Mouse (Mus musculus): ENCODE measurements around the gene Gm20388. TPM values are rescaled to one million over a fixed set of nuclear protein-coding genes. Genes with fewer than 3 reads are reported as not detected.

Gene Gm20388
- total RNA-seq, 2 experiments from 2014 or later: 18.5 to 23.8 TPM

GRCm38 (mm10) chr8:120111382-120111781, 200.7 kb downstream of the Gm20388 start:
- no peak for ATAC-seq (replicated peaks; ENCODE audit: poor library complexity, severe bottlenecking)

DNA sequence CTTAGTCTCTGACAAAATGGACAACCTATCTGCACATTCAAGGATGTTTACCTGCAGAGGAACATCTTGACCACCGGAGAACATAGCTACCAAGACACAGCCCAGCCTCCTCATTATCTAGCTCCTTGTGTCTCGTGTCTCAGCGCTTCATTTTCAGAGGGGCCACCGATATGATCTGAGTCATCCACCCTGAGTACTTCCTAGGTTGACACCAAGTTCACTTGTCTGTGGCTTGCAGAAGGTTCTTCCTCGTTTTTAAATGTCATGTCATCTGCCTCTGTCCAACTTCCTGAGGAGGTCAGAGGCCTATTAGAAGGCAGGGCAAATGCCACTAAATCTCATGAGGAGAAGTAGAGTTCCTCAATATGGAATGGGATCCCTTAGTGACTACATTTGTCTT, 201.9 kb downstream of the Gm20388 start:
- peak; percentile 50 for ATAC-seq (replicated peaks; ENCODE audit: poor library complexity, severe bottlenecking)

GRCm38 (mm10) chr8:120113306-120113705, 202.7 kb downstream of the Gm20388 start:
- ATAC-seq (replicated peaks; ENCODE audit: poor library complexity, severe bottlenecking): no peak

- ATAC-seq (replicated peaks; ENCODE audit: poor library complexity, severe bottlenecking): peak; percentile 76
Measured at GRCm38 (mm10) chr8:120113758-120114255, 203.2 kb downstream of the Gm20388 start, which contains the start of gene 6430548M08Rik. TSS of gene 6430548M08Rik (plus strand) at chr8:120114152.

DNA sequence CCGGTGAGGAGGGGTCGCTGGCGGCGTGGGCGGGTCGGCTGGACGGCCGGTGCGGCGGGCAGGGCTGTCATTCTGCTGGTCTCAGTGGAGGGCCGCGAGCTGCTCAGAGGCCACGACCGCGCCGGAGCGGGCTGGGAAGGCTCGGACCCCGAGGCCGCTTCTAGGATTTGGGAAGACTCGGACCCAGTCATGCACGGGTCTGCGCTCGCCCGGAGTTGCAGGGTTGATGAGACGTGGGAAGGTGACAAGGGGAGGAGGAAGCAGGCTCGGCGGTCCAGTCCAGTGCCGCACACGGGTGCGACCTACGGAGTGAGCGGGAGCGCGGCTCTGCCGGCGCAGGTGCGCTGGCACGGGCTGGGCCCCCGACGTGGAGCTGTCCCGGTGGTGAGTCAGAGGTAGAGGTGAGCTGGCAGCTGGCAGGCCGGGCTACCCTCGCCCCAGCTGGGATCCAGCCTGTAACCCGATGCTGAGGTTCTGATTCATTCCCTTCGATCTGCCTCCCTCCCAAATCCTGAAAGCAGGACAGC, 203.7 kb downstream of the Gm20388 start:
- ATAC-seq (replicated peaks; ENCODE audit: poor library complexity, severe bottlenecking): no peak

- ATAC-seq (replicated peaks; ENCODE audit: poor library complexity, severe bottlenecking): no peak
Measured at GRCm38 (mm10) chr8:120116600-120116999, 206.0 kb downstream of the Gm20388 start.

DNA sequence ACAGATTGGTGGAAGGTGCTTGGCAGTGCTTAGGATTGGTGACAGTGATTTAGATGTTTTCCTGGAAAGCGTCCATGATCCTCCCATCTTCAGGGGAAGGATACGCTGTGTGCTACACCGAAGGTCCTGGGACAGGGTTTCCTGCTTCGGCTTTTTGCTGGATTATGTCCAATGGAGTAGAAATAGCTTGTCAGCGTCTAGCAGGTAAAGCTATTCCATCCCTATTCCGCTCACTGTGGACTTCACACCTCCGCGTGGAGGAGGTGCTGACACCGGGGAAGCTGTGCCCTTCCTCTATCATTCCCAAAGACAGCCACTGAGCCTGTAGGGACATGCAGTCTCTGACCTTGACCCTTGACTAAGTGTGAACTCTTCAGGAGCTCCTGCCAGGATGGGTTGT, 207.5 kb downstream of the Gm20388 start:
- ATAC-seq (replicated peaks; ENCODE audit: poor library complexity, severe bottlenecking): no peak

DNA sequence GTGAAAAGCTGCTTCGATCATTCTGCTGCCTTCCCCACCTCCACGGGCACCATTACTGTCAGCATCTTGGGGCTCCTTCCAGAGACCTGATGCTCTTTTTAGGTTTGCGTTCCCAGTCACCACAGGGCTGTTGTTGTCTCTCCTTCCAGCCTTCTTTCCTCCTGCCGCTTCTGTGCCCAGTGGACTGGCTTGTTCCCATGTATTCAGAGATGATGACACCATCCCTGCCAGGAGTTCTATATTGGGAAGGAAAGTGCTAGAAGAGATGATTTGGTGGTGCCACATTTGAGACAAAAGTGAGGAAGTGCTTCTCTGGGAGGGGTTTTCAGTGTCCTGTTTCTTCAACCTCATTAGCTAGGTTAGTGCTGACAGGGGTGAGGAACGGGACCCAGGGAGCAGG, 208.2 kb downstream of the Gm20388 start:
- no peak for ATAC-seq (replicated peaks; ENCODE audit: poor library complexity, severe bottlenecking)

DNA sequence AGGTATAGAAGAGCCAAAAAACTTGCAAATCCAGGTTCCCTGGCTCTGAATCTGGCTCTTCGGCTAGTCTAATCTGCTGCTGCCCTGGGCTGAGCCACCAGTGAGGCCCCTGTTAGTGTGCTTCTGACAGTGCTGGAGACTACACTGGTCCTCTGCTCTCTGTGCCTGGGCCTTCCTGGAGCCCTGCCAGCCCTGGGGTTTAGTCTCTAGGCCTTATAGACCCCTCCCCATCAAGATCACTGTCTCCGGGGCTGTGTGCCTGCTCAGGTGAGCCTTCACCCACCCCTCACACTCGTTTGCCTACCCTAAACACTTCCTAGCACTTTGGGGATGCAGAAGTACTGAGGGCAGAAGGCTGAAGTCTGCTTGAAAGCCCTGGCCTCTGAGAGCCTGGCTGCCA, 208.8 kb downstream of the Gm20388 start:
- no peak for ATAC-seq (replicated peaks; ENCODE audit: poor library complexity, severe bottlenecking)

- no peak for ATAC-seq (replicated peaks; ENCODE audit: poor library complexity, severe bottlenecking)
Measured at GRCm38 (mm10) chr8:120119931-120120330, 209.3 kb downstream of the Gm20388 start.

DNA sequence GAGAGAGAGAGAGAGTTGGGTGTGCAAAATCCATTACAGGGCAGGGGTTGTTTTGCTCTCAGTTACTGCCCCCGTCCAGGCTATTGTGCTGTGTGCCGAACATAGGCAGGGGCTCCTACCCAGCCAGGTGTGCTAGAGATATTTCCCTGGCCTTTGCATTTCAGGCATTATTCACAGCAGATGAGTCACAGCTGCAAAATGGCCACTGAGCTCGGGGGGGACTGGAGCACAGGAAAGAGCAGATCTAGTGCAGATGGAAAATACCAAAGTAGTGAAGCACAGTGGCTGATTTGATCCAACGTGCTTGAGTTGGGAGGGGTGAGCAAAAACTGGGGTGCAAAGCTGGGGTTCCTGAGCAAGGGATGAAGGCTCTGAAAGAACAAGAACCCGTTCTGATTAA, 210.3 kb downstream of the Gm20388 start:
- ATAC-seq (replicated peaks; ENCODE audit: poor library complexity, severe bottlenecking): no peak

DNA sequence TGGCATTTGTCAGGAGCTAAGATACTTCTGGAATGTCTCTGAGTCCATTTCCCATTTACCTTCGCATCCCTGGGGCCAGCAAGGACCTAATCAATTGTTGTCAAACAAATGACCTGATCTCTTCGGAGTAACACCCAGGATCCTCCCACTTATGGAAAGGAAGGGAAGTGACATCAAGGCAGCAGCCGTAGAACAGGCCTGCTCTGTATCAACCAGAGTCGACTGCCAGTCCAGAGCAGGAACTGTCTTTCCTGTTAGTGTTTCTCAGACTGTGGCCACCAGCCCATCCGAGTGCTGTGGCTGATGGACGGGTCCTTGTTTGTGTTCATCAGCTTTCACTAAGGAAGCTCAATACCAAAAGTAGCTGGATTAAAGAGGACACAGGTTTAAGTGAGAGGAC, 213.6 kb downstream of the Gm20388 start:
- peak; percentile 28; the same call in 1 of the 2 replicates for ATAC-seq (replicated peaks; ENCODE audit: poor library complexity, severe bottlenecking)

GRCm38 (mm10) chr8:120124836-120125389, 214.3 kb downstream of the Gm20388 start:
- ATAC-seq (replicated peaks; ENCODE audit: poor library complexity, severe bottlenecking): no peak

DNA sequence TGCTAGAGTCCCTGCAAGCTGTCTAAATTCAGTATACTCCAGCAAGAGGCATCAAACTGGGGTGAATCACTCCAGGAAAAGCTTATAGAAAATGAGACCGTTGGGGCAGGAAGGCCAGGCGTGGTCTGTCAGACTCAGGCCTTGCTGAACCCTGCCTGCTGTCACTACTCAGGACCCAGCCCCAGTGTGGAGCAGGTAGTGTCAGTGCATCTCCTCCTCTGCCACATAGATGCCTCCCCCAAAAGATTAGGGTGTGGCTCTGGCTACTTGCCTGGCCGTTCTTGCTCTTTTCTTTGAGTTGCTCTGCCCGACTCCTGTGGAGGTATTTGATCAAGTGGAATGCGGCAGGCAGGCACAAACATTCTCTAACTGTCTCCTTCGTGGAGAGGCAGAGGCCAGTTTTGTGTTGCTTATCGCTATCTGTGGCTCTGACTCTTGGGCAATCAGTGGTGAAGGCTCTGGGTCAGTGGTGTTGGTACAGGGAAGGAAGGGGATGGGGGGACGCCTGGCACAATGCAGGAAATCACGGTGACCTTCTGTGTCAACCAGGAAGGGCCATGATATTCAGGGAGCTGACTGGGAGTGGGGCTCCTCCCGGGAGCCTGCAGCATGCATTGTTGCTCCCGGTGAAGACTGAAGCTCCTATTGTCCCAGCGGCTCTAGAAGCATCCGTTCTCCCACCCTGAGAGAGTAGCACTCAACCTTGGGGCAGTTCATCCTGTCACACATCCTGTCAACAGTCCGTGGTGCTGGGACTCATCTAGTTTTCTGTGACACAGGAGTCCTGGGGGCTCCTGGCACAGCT, 215.9 kb downstream of the Gm20388 start:
- ATAC-seq (replicated peaks; ENCODE audit: poor library complexity, severe bottlenecking): peak; percentile 57; the same call in 1 of the 2 replicates

- ATAC-seq (replicated peaks; ENCODE audit: poor library complexity, severe bottlenecking): no peak
Measured at GRCm38 (mm10) chr8:120129547-120129946, 218.9 kb downstream of the Gm20388 start.

GRCm38 (mm10) chr8:120131158-120131557, 220.5 kb downstream of the Gm20388 start:
- peak; percentile 92 for ATAC-seq (replicated peaks; ENCODE audit: poor library complexity, severe bottlenecking)

DNA sequence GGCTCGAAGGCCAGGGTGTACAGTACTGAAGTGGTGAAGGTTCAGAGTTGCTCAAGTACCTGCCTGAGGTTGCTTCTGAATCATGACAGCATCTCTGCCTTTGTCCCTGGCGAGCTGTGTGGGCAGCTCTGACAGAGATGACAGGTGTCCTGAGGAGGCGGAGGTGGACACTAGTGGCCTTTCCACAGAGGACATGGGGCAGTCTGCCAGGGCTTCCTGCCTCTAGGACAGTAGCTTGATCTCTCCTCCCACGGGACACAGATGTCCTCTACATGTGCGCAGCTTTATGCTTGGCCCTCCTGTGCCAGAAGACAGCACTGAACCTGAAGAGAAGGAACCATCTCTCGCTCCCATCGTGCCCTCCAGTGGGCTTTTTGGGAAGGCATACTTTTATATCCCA, 222.5 kb downstream of the Gm20388 start:
- no peak for ATAC-seq (replicated peaks; ENCODE audit: poor library complexity, severe bottlenecking)

GRCm38 (mm10) chr8:120135687-120136086, 225.0 kb downstream of the Gm20388 start:
- ATAC-seq (replicated peaks; ENCODE audit: poor library complexity, severe bottlenecking): no peak

DNA sequence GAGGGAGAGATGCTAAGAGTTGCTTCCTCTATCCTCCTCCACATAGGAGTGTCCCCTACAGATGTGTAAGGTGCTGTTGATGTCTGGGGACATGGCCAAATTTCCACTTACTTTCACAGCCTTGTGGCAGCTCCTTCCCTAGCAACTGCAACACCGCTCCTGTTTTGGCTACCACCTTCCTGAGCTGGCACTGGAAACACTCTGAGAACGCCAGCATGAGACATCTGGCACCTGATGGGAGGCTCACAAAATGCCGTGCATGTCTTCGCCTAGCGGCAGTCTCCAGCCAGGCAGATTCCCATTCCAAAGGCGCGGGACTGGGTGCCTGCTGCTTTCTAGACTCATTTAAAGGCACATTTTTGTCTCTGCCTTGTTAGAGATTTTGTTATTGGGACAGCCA, 226.0 kb downstream of the Gm20388 start:
- no peak for ATAC-seq (replicated peaks; ENCODE audit: poor library complexity, severe bottlenecking)

DNA sequence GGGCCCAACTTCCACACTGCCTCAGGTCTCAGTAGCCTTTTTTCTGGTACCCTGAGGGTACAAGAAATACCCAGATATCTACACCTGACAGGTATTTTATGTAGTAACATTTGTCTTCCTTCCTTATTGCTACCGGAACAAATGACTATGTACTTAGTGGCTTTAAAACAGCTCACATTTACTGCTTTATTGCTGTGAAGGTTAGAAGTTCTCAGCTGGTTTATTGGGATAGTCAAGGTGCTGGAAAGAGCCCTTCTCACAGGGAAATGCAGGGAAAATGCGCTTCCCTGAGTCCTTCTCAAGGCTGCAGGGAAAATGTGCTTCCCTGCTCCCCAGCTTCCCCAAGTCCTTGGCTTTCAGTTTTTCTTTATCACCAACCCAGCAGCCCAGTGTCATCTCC, 228.3 kb downstream of the Gm20388 start:
- ATAC-seq (replicated peaks; ENCODE audit: poor library complexity, severe bottlenecking): no peak

- ATAC-seq (replicated peaks; ENCODE audit: poor library complexity, severe bottlenecking): no peak
Measured at GRCm38 (mm10) chr8:120140769-120141168, 230.1 kb downstream of the Gm20388 start.
